Mouse (Mus musculus): ENCODE measurements around the gene Mslnl. TPM values are rescaled to one million over a fixed set of nuclear protein-coding genes. Genes with fewer than 3 reads are reported as not detected.
"Not testable (repeated sequence)": the region's sequence is repeated elsewhere in the genome, so short reads cannot be mapped to it uniquely, and the experiment has no call there.

Mslnl gene
- total RNA-seq (2021): not detected
- long read RNA-seq, experiment 1: 0 reads
- long read RNA-seq, experiment 2: 0 reads

DNA sequence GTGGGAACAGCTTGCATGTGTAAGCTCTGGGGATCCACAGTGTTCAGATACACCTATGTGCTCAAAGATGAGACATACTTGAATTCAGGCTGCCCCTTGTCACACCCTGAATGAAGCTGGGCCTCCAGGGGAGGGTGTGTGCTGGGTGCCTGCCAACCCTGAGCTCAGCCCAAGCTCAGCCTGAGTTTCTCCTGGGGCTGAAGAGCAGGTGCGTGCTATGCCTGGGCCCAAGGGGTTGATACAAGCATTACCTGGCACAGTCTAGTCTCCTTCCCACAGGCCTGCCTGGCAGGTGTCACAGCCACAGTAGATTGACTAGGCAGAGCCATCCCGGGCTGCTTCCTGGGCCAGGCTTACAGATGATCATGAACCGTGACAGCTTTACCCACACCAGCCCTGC, at the start of gene Mslnl:
Gene Mslnl (plus strand): TSS at position 298 of the 400 bp plus-strand sequence.
- DNase-seq: no peak

DNA sequence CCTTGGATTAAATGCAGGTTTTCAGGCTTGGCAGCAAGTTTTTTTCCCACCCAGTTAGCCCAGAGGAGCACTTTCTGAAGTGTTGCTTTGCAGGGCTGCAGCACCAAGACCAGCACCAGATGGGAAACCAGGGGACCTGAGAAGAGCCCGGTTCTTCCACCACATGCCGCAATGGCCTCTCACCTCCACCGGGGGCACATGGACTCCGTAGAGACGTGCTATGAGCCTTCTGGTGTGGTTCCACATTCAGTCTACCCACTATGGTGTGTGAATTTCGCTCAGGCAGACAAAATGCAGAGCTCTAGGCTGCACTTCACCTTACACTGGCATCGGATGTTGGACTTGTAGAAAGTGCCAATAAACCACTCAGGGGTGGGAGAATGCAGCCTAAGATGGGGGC, 49.5 kb upstream of the Mslnl start:
- no peak for DNase-seq

- no peak for DNase-seq
Observed at GRCm38 (mm10) chr17:25688922-25689321, 46.9 kb upstream of the Mslnl start.

GRCm38 (mm10) chr17:25696263-25696662, 39.6 kb upstream of the Mslnl start:
- DNase-seq: no peak

- DNase-seq: peak; percentile 66 to 86
Observed at GRCm38 (mm10) chr17:25698446-25698845, 37.4 kb upstream of the Mslnl start.

GRCm38 (mm10) chr17:25700863-25701496, 34.9 kb upstream of the Mslnl start:
- no peak for DNase-seq

GRCm38 (mm10) chr17:25709994-25710393, 25.8 kb upstream of the Mslnl start:
- DNase-seq: no peak

DNA sequence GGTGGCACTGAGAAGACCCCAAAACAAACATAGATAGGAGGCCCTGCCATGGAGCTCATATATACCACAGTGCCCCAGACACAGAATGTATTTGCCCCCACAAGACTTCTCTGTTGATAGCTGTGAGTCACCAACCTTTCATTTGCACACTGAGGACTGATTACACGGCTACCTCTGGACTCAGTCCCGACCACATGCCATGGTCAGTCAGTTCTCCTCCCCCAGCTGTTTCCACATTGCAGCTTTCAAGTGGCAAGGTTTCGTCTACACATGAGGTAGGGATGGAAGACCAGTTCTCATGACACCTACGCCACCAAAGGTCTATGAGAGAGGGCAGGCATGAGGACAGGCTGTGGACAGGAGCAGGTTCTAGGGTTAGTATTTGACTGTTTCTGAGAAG, 24.7 kb upstream of the Mslnl start:
- DNase-seq: no peak

DNA sequence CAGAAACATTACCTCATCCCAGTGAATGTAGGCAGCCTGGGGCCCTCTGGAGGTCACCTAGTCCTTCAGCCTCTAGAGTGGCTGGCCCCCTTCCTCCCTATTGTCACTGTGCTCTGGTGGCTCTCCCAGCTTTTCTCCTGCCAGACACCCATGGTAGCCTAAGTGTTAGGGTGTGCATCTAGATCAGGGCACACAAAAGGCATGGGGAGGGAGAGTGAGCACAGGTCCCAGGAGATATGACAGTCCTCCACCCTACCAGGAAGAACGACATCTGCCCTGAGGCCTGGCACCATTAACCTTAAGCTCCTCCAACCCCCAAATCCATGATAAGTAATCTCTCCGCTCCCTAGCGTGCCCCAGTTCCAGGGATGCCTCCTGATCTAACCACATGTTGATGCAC, 20.2 kb upstream of the Mslnl start:
- no peak for DNase-seq

DNA sequence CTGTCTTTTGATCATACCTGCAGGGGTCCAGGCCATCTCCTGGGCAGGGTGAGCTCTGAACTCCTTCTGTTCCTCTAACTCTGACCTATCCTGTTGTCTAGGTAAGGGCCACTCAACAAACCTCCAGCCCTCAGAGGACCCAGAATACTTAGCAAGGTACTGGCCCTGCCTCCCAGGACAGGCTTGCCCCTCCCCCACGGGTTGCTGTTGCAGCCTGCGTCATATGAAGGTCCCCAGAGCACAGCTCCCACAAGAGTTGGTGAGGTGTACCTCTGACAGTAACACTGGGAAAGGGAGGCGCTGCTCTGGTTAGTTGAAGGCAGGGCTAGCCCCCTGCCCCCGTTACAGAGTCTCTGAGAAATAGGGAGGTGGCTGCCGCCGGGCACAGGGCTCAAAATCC, 19.7 kb upstream of the Mslnl start:
- no peak for DNase-seq

DNA sequence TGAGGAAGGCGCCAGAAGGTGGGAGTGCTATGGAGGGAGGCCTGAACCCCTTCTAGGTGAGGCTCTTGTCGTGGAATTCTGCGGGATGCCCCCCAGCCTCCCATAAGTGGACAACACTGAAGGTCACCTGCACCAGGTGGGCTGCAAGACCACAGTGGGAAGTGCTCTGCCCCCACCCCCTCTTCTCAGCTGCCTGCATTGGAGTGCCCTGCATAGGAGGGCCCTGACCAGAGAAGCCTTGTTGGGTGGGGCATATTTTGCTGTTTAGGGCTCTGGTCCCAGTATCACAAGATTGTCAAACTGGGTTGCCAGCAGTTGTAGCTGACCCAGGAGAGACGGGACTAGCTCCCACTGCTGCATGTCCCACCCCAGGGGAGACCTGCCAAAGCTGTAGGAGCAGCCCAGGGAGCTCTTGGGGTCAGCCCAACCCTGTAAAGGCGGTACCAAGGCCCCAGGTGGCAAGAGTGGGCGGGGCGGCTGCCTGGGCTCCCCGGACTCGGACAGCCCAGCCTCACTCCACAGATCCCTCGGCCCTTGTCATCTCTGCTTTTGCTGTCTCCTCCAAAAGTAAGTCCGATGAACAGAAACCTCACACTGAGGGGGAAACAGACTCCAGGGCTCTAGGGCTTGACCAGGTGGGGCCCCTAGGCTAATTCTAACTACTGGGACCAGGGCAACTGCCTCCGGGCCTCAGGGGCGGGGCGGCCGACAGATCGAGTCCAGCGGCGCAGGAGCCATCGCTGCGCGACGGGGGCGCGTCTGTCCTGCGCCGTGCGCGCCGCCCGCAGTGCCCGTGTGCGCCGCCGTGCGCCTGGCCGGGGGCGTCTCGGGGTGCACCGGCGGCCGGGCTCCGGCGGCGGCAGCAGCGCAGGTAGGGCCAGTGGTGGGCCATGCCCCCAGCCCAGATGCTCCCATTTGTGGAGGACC, 18.9 kb upstream of the Mslnl start, which contains the start of gene Gng13:
Gene Gng13 (plus strand): TSS at position 461 of the 927 bp plus-strand sequence.
- DNase-seq: no peak

DNA sequence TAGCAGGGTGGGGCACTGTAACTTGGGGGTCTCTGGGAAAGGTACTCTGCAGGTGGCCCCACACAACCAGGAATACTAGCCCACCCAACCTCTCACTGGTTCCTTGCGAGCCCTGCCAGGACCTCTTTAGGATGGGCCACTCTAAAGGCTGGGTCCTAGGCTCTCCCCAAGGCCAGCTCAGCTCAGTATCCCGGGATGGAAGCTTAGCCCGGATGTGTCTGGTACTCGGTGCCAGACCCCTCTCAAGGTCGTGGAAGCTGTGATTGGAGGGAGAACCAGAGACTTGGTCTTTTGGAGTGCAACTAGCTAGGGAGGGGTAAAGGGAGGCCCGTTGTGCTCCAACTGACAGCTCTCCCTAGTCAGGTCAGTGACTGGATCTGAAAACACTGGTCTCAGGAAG, 18.2 kb upstream of the Mslnl start:
- no peak for DNase-seq

- no peak for DNase-seq
Observed at GRCm38 (mm10) chr17:25721476-25721875, 14.4 kb upstream of the Mslnl start.

DNA sequence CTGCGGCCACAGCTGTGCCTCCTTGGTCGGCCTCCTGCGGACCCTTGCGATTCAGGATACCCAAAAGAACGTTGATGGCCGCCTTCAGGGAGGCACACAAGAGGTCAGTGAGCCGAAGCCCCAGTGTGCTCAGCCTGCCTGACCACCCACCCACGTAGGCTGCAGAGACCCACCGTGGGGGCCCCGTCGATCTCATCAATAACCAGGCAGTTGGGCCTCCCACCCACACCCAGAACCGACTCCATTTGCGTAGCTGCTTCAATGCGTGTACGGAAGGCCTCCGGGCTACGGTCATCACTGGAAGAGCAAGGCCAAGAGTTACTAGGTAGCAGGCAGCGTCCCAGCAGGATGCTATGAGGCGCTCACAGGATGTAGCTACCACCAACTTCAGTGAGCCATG, 12.4 kb upstream of the Mslnl start:
- DNase-seq: no peak

DNA sequence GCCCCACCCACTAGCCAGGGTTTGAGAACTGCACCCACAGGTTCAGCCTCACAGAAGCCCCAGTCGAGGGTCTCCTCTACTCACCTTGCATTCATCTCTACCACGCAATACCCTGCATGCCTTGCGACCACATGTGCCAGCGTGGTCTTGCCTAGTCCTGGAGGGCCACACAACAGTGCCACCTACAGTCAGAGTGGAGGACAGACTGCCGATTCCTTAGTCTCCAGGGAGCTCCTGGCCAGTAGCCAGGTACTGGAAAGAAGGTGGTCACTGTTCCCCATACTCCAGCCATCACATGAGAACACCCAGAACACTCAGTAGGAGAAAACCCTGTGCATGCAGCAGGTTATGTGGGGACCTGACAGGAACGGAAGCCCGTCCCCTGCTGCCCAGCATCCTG, 11.9 kb upstream of the Mslnl start:
- no peak for DNase-seq

DNA sequence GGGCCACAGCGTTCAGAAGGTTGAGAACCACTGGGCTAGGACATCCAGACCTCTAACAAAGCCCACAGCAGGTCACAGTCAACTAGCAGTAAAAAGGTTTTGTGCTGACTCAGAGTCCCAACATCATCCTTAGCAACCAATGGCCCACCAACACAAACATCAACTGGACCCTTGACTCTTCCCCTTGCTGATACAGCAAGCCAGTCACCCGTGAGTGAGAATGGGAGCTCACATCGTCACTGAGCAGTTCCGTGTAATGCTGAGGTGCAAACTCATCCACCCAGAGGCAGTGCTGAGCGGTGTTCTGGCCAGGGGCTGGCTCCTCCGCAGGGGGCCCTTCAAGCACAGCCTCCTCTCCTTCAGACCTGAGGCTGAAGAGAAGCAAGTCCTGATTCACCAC, 10.6 kb upstream of the Mslnl start:
- no peak for DNase-seq

DNA sequence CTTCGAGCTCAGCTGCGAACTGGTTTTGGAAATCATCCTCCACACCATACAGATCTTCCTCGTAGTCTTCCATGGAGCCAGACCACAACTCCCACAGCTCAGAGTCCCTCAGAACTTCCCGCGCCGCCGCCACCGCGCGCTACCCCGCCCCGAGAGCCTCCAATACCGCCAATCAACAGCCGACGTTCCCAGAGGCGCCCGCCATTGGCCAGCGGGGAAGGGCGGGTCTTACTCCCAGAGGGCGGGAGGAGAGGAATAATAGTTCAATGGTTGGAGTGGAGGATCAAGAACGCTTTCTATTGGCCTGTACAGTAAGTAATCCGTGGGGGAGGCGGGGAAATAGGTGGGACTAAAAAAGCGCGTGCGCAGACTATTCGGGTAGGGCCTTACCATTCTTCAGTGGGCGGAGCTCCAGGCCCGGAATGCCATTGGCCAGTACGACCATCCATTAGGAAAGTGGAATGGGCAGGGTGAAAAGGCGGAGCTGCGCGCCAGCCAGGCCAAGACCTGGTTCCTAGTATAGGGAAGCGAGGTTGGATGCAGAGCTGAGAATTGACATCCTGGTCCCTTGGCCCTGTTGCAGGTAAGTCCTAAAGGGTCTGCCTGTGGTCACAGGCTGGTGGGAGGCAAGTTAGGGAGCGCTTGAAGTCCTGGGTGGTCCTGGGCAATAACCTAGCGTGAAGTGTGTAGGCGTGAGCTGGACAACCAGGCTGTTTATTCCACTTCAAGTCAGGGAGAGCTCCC, 8.4 kb upstream of the Mslnl start, which contains the start of the genes Chtf18 and Rpusd1:
Gene Chtf18 (minus strand): TSS at position 155 of the 744 bp plus-strand sequence.
Gene Rpusd1 (plus strand): TSS at position 406 of the 744 bp plus-strand sequence.
- peak; percentile 100 for DNase-seq

DNA sequence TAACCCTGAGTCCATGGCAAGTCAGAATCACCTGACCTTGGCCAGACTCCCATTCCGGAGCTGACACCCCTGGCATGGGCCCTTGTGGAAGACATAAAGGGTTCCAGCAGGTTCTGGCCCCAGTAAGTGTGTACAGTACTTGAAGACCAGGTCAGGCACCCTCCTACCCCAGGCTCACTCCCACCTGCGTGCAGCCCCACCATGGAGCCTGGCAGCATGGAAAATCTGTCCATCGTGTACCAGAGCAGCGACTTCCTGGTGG, 7.9 kb upstream of the Mslnl start:
- DNase-seq: no peak

DNA sequence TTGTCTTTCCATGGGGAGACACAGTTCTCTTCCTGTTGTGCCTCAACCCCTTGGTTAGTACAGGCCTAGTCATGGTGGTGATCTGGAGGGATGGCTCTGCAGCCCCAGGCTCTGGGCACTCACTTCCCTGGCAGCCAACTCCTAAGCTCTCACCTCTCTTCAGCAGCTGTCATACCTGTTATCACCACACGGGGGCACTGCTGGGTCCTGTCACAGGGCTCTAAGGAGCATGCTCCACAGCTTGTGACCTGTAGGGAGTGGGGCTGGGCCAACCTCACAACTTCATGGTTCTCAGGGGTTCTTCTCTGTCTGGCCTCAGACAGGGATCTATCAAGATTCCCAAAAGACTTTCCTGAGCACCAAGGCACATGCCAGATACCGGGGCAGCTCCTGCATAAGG, 3.8 kb upstream of the Mslnl start:
- DNase-seq: peak; percentile 71 to 88

GRCm38 (mm10) chr17:25735246-25735645, 596 bp upstream of the Mslnl start:
- no peak for DNase-seq

GRCm38 (mm10) chr17:25738861-25739260, 3.0 kb downstream of the Mslnl start:
- no peak for DNase-seq

GRCm38 (mm10) chr17:25741471-25741870, 5.6 kb downstream of the Mslnl start:
- DNase-seq: not testable (repeated sequence)

DNA sequence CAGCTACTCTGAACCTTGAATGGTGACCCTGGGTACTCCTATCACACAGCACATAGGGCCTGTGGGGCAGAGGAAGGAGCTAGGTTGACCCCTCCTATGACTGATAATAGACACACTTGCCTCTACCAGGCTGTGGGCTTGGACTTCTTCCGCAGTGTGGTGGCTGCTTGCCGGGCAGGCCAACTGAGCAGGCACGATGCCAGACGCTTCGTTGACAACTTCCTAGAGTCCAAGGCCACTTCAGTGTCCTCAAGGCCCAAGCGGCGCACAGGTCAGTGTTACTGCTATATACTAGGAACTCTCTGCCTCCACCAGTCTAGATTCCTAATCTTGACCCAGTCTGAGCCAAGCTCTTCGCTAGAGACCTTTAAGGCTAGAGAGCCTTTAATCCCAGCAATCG, 8.0 kb downstream of the Mslnl start:
- no peak for DNase-seq

Measured in heart, adult 18-20 months (tissue).